ENCODE assay signal across 7 mouse cellular contexts in genomic region chr6:83693835-83694234, GRCm38 (mm10). TPM values are rescaled to one million over a fixed set of nuclear protein-coding genes. Genes with fewer than 3 reads are reported as not detected.
A peak's percentile ranks its signal among the peaks of the same experiment; 100 is the strongest.
DNase-seq lines count a peak whose midpoint lies in the region; ATAC-seq and TF ChIP-seq lines count a peak whose summit lies in the region.

No protein-coding gene starts in this region.

- no peak overlapping the region for H3K9ac ChIP-seq in kidney, postnatal 0 days (ENCODE audit: low read depth, low read length)
- no peak overlapping the region for H3K9ac ChIP-seq in liver, embryonic 14.5 days (replicated peaks)

- TF ChIP-seq EP300 in liver, embryonic 14.5 days (IDR thresholded peaks at IDR 0.05; ENCODE audit: low read depth): no peak

- H3K4me2 ChIP-seq in kidney, postnatal 0 days (ENCODE audit: low read length): no peak overlapping the region
- no peak overlapping the region for H3K4me2 ChIP-seq in liver, embryonic 14.5 days (ENCODE audit: low read depth)

- no peaks in the 10 kb centered on the region for H3K9me3 ChIP-seq in kidney, postnatal 0 days (replicated peaks; ENCODE audit: low read length)
- H3K9me3 ChIP-seq in embryonic facial prominence, embryonic 10.5 days: no peaks in the 10 kb centered on the region
- no peaks in the 10 kb centered on the region for H3K9me3 ChIP-seq in liver, embryonic 14.5 days (ENCODE audit: control insufficient read depth, low read length)

- ATAC-seq in kidney, postnatal 0 days (replicated peaks; ENCODE audit: low FRiP score, low read depth): no peak
- no peak for ATAC-seq in liver, embryonic 14.5 days (ENCODE audit: insufficient read depth)

- H3K27me3 ChIP-seq in kidney, postnatal 0 days (ENCODE audit: insufficient read depth, low read length): peaks cover 71% of the 10 kb centered on the region
- peaks cover 99% of the 10 kb centered on the region for H3K27me3 ChIP-seq in embryonic facial prominence, embryonic 10.5 days (replicated peaks; ENCODE audit: low read depth, poor library complexity, severe bottlenecking)
- peaks cover 68% of the 10 kb centered on the region for H3K27me3 ChIP-seq in liver, embryonic 14.5 days (ENCODE audit: control insufficient read depth, insufficient read depth, low read length)

- no peaks in the 10 kb centered on the region for H3K36me3 ChIP-seq in kidney, postnatal 0 days (ENCODE audit: insufficient read depth, low read length)
- H3K36me3 ChIP-seq in embryonic facial prominence, embryonic 10.5 days (replicated peaks): no peaks in the 10 kb centered on the region
- H3K36me3 ChIP-seq in liver, embryonic 14.5 days (replicated peaks; ENCODE audit: control insufficient read depth, insufficient read depth, low read depth): no peaks in the 10 kb centered on the region

- no peak overlapping the region for H3K27ac ChIP-seq in kidney, postnatal 0 days
- no peak overlapping the region for H3K27ac ChIP-seq in embryonic facial prominence, embryonic 10.5 days (replicated peaks)
- H3K27ac ChIP-seq in liver, embryonic 14.5 days: no peak overlapping the region

- H3K4me1 ChIP-seq in kidney, postnatal 0 days (replicated peaks; ENCODE audit: insufficient read depth, low read length): no peaks in the 10 kb centered on the region
- peaks cover 8% of the 10 kb centered on the region; the same call in 1 of the 2 replicates for H3K4me1 ChIP-seq in embryonic facial prominence, embryonic 10.5 days
- no peaks in the 10 kb centered on the region for H3K4me1 ChIP-seq in liver, embryonic 14.5 days (replicated peaks; ENCODE audit: control insufficient read depth in 2 of 2, insufficient read depth in 2 of 2, low read length in 1 of 2)

- WGBS in kidney, postnatal 0 days: 2% methylated on average over 9 of the region's 9 CpGs
- WGBS in embryonic facial prominence, embryonic 10.5 days: under 1% methylated on average over 9 of the region's 9 CpGs
- 1% methylated on average over 9 of the region's 9 CpGs for WGBS in liver, embryonic 14.5 days (ENCODE audit: insufficient replicate concordance)

- peak; percentile 81 for TF ChIP-seq CTCF in kidney, postnatal 0 days (IDR thresholded peaks at IDR 0.05; ENCODE audit: low read depth)
- peak; percentile 66 for TF ChIP-seq CTCF in liver, embryonic 14.5 days (IDR thresholded peaks at IDR 0.05; ENCODE audit: low read depth)

- peak; percentile 87 for DNase-seq in kidney, postnatal 0 days (ENCODE audit: low spot score)
- no peak for DNase-seq in kidney, adult 11 months
- DNase-seq in CD8-positive naive resting alpha-beta T cell, adult 2 months (ENCODE audit: low read depth in 2 of 2, low spot score in 2 of 2): peak; percentile 49 to 68
- peak; percentile 66 for DNase-seq in Muller cell, postnatal 12 days (ENCODE audit: inconsistent ontology term)
- DNase-seq in embryonic facial prominence, embryonic 10.5 days (ENCODE audit: low spot score): peak; percentile 74
- DNase-seq in liver, embryonic 14.5 days (ENCODE audit: low read depth in 3 of 3, low spot score in 3 of 3): peak; percentile 22 to 47 (median 36)
- DNase-seq in spleen, postnatal 4 days (ENCODE audit: low spot score in 2 of 2): peak; percentile 36 to 68

- no peak overlapping the region for H3K4me3 ChIP-seq in kidney, postnatal 0 days (replicated peaks; ENCODE audit: low read depth, low read length)
- no peak overlapping the region for H3K4me3 ChIP-seq in embryonic facial prominence, embryonic 10.5 days
- no peak overlapping the region for H3K4me3 ChIP-seq in liver, embryonic 14.5 days (ENCODE audit: insufficient read depth in 1 of 2, low read depth in 2 of 2, low read length in 2 of 2)

RNA-seq across cellular contexts. Expression of gene Cd207, which starts 16.2 kb away (rescaled TPM):
- not detected in 2 replicates for polyA plus RNA-seq in kidney, postnatal 0 days (2015; fragmentation: Nextera tagmentation; extraction: Ambion mirVana)
- polyA plus RNA-seq in embryonic facial prominence, embryonic 10.5 days (2016; fragmentation: Nextera tagmentation; extraction: Ambion mirVana): not detected in 2 replicates
- 0.08 and 0.17 TPM in 2 replicates for polyA plus RNA-seq in liver, embryonic 14.5 days (2012; rRNA removed)
- polyA plus RNA-seq in liver, embryonic 14.5 days (2014; fragmentation: Nextera tagmentation; extraction: Ambion mirVana): 0.33 and 0.53 TPM in 2 replicates

RNA-seq across cellular contexts. Expression of gene Vax2, which starts 17.2 kb away (rescaled TPM):
- polyA plus RNA-seq in kidney, postnatal 0 days (2015; fragmentation: Nextera tagmentation; extraction: Ambion mirVana): not detected in 2 replicates
- polyA plus RNA-seq in embryonic facial prominence, embryonic 10.5 days (2016; fragmentation: Nextera tagmentation; extraction: Ambion mirVana): 3.7 and 4.8 TPM in 2 replicates
- polyA plus RNA-seq in liver, embryonic 14.5 days (2012; rRNA removed): not detected in 2 replicates
- not detected in 2 replicates for polyA plus RNA-seq in liver, embryonic 14.5 days (2014; fragmentation: Nextera tagmentation; extraction: Ambion mirVana)

RNA-seq across cellular contexts. Expression of gene Clec4f, which starts 37.8 kb away (rescaled TPM):
- not detected in 2 replicates for polyA plus RNA-seq in kidney, postnatal 0 days (2015; fragmentation: Nextera tagmentation; extraction: Ambion mirVana)
- not detected in 2 replicates for polyA plus RNA-seq in embryonic facial prominence, embryonic 10.5 days (2016; fragmentation: Nextera tagmentation; extraction: Ambion mirVana)
- 3.3 and 3.9 TPM in 2 replicates for polyA plus RNA-seq in liver, embryonic 14.5 days (2012; rRNA removed)
- polyA plus RNA-seq in liver, embryonic 14.5 days (2014; fragmentation: Nextera tagmentation; extraction: Ambion mirVana): 4.1 and 5.3 TPM in 2 replicates

RNA-seq across cellular contexts. Expression of gene Atp6v1b1, which starts 49.0 kb away (rescaled TPM):
- polyA plus RNA-seq in kidney, postnatal 0 days (2015; fragmentation: Nextera tagmentation; extraction: Ambion mirVana): 14.2 and 17.0 TPM in 2 replicates
- polyA plus RNA-seq in embryonic facial prominence, embryonic 10.5 days (2016; fragmentation: Nextera tagmentation; extraction: Ambion mirVana): not detected in 2 replicates
- polyA plus RNA-seq in liver, embryonic 14.5 days (2012; rRNA removed): 0.02 TPM in 1 of 2 replicates, not detected in the other
- polyA plus RNA-seq in liver, embryonic 14.5 days (2014; fragmentation: Nextera tagmentation; extraction: Ambion mirVana): not detected in 2 replicates
